Mouse (Mus musculus) gonadal fat pad, adult 2 months (tissue): ENCODE results near the gene Vmn2r98. TPM values are rescaled to one million over a fixed set of nuclear protein-coding genes. Genes with fewer than 3 reads are reported as not detected.
"Not testable (repeated sequence)": the region's sequence is repeated elsewhere in the genome, so short reads cannot be mapped to it uniquely, and the experiment has no call there.

Experiments
- DNase-seq: peaks from one replicate; pipeline ENCODE4 v3.0.0-alpha.2; 2012; ENCODE audit warnings: low read depth
- polyA plus RNA-seq: library from polyadenylated mRNA; depleted of rRNA; stranded (reverse); fragments of >200 nt; gene quantifications from 2 replicates; pipeline ENCODE4 v1.2.3, GENCODE M21; 2012; rRNA removed

Vmn2r98 gene
- not detected in 2 replicates for polyA plus RNA-seq

DNA sequence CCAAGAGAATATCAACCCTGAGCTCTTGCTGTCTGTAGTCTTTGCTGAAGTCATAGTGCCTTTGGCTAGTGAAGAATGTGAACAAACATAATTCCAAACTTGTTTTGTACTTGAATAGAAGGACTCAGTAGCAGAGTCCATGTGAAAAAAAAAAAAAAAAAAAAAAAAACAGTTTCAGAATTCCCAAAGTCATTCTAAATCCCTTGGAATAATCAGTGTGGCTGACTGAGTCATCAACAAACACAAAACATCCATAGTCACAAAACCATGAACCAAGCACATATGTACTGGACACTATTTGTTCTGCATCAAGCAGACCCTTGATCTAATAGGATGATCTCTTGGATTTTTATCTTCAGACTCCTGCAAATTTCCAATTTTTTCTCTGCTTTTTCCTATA is at the start of gene Vmn2r98:
Gene Vmn2r98 (plus strand): TSS at position 301 of the 400 bp plus-strand sequence.
- not testable (repeated sequence) for DNase-seq

DNA sequence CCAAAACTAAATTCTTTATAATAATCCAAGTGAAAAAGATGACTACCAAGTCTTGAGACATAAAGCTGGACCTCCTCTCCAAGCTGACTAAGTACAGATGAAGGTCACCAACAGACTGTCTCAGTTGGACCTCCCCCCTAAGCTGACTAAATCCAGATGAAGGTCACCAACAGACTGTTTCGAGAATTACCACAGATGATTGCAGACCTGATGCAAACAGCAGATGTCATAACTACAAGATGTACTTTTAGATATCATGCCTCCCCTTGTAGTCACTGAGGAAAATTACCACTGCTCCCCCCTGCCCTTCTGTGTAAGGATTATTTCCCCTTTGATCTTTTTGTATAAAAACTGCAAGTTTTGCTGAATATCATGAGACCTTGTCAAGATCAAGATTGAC is 21.8 kb upstream of the Vmn2r98 start:
- not testable (repeated sequence) for DNase-seq

GRCm38 (mm10) chr17:19031962-19032361 is 21.3 kb upstream of the Vmn2r98 start:
- no peak for DNase-seq

DNA sequence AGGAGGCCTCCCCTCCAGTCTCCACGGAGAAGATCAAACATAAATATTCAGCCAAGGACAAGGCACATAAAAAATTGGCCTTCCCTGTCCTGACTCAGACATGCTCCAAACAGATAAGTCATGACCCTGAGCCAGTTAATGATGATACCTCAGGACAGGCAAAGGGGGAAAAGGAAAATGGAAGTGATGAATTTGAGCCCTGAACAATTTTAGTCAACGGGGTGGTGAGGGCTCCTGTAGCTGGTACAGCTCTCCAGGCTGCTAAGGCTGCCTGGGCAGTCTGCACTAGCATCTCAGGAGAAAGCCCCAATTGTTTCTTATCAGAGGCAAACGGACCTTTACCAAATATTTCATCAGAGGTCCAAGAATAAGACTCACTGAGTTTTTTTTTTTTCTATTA is 20.5 kb upstream of the Vmn2r98 start:
- DNase-seq: no peak

Other genes starting within 250 kb of the Vmn2r98 start
- not detected in 2 replicates for gene Vmn2r97, start 139.2 kb upstream of the Vmn2r98 start, polyA plus RNA-seq